Mouse (Mus musculus): ENCODE measurements around the gene Fam185a.

The Fam185a gene

DNA sequence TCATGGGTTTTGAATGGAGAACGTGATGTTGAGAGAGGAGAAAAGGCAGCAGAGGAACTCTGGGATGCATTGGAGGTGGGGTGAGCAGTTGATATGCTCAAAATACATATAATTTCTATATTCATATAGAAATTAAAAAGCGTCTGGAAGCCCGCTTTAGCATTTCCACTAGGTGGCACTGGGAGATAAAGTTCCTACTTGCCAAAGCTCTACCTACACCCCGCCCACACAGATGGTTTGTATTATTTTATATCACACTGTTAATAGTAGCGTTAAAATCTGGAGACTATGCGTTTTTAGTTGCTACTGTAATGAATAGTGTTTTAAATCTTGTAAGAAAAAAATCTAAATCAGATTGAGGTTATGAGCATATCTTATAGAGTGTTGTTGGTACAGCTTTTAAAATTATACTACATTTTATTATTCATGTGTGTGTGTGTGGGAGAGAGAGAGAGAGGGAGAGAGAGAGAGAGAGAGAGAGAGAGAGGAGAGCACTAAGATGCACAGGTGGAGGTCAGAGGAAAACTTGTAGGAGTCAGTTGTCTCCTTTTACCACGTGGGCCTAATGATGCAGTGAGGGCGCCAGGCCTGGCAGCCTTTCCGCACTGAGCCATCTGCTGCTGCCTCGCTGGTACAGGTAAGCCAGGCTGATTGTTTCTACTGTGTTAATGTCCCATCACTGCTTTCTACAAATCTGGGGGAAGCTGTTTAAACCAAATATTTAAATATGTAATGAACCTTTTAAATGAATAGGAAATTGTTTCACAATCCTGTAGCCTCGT lies 9.6 kb downstream of the Fam185a start:
- DNase-seq = no peak

DNA sequence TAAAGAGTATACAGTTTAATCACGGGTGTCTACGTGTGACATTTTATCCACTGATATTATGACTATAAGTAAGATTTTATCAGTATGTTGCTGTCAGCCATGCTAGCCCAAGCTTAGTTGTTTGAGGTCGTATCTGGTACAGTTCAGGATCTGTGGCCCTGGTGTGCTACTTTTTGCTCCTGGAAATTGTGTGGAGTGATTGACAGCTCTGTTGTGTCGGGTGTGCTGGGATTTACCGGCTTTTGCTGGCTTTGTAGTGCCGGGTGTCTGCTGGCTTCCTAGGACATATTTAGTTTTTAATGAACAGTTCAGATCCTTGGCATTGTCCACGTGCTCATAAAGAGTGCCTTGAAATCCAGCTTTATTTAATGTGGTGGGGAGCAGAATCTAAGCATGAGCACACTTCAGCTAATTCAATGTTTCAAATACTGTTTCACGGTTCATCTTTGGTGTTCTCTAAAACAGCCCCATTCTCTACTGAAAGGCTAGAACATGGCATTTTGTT lies 11.8 kb downstream of the Fam185a start:
- no peak for DNase-seq

DNA sequence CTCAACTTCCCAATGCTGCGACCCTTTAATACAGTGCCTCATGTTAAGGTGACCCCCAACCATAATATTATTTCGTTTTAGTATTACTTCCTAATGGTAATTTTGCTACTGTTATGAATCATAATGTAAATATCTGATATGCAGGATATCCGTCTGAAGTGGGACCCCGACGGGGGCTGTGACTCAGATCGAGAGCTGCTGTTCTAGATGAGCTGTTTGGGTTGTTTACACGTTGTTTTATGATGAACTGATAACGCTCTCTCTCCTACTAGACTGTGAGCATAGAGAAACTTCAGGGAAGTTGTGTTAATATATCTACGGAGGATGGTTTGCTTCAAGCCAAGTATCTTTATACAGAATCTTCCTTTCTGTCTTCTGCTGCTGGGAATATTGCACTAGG lies 13.7 kb downstream of the Fam185a start:
- no peak for DNase-seq

DNA sequence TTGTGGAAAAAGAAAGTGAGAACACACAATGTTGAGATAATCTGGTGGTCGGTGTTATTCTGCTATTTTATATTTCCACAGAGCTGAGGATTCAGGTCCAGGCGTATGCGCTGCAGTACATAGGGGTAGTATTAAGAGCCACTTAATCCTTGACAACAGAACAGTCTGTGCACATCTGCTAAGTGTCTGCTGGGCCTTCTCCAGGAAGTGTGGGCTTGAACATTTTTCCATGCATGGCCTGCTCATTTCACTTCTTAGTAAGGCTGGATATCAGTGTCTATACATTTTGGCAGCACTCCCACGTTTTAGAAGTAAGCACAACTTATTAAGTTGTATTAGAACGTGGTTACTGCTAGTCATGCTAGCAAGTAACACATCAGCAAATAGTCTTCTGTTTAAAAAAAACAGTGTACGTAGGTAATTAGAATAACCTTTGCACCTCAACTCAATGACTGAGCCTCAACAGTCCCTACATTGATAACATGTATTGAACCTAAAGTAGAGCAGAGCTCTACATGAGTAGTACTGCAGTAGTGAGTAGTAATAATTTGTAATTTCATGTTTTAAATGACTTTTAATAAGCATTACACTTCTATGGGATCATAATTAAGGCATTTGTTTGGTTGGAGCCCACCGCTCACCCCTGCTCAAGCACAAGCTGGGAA lies 14.8 kb downstream of the Fam185a start:
- DNase-seq = no peak

DNA sequence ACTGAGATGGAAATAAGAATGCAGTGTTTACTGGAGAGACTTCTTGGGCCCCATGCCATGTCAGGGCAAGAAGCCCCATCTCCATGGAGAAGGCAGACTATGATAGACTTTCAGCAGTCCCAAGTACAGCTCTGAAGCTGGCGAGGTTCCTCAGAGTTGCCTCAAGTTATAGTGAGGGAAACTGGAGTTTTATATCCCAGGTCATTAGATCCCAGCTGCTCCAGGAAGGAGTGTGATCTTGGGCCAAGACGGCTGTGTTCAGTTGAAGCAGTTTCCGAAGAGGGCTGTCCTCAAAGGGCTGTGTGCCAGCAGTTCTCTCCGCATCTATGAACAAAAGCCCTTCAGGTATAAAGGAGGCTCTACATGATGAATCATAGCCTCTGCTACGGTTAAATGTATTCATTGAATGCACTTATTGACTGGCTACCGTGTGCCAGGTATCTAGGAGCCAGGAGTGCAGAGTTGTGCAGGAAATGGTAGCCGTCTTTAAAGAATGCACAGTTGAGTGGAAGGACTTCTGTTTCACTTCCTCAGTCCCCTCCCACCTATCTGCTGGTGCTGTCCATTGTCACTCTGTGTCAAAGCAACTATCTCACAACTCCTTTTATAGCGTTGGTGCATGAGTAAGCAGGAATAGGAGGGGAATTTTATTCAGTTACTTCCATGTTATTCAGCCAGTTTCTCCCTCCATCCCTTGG lies 16.2 kb downstream of the Fam185a start:
- no peak for DNase-seq

DNA sequence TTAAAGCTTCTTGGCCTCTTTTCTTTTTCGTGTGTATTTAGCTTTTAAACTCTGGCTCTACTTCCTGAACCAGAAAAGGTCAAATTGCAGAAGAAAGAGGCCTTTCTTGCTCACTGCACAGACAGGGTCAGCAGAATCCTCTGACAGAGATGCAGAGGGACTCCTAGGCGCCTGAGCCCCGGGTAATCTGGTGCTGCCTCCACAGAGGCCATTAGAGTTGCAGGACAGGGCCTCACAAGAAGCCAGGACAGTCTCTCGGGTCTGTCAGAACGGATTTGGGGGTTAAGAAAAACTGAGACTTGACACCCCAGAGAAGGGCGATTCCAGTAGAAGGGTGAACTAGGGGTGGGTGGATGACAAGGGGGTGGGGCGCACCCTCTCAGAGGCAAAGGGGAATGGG lies 42.6 kb downstream of the Fam185a start:
- no peak for DNase-seq

DNA sequence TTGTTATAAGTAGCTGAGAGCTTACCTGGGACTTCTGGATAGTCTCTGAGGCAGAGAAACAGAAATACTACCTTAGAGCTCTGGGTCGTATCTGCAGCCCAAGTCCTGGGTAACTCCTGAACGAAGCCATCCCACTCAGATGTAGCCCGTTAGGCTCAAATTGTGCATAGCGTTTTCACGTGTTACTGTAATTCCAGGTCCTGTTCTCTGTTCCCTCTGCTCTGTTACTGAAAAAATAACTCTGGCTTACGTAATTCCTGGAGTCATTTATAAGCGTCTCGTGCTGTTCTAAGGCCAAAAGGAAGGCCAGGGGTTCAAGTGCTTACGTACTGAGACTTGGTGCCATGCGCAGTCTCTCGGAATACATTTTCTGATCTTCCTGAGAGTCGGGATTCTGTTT lies 43.3 kb downstream of the Fam185a start:
- no peak for DNase-seq

DNA sequence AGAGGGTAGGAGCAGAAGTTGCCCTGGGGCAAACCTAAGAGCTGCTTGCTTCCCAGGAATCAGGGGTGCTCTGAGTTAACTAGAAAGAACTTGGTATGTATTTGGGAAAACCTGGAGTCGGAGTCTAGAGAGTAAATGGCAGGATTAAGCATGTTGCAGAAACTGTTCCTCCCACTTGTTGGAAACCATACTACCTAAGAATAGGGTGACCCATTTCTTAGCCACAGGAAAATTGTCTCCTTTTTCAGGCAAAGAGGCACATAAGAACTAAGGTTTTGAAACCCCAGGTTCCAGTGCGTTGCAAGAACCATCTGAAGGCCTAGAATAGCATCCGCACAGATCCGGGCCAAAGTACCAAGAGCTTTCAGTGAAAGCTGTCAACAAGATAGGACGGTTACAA lies 53.7 kb downstream of the Fam185a start:
- no peak for DNase-seq

DNA sequence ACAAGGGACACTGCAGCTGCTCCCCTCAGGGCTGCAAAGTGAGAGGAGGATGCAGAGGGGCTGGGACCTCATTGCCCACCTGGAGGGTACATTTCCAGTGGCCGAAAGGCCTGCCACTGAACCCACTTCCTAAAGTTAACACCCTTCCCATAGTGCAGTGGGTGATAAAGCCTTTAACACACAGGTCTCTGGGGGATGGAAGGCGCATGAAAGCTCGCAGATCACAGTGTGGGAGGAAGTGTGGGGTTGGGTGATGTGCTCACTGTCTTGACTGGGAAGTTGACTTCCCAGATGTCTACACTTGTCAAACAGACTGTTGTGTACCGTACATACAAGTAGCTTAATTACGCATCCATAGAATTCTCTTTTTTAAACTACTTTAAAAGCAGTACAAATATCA lies 55.0 kb downstream of the Fam185a start:
- DNase-seq = no peak

DNA sequence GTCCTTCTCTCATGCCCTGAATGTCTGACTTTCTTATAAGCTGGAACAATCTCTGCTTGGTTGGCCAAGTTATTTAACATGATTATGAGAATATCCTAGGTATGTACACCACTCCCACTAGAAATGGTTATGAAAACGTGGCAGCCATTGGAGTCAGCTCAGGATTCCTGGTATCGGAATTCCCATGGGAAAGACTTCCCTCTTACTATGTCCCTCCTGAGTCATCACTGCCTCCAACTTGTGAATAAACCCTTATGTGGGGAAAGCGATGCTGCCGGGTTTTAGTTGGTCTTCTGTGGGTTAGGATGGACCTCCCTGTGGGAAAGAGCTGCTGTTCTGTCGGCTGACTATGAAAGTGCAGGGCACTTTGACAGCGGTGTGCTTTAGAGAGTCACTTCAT lies 56.8 kb downstream of the Fam185a start:
- no peak for DNase-seq

DNA sequence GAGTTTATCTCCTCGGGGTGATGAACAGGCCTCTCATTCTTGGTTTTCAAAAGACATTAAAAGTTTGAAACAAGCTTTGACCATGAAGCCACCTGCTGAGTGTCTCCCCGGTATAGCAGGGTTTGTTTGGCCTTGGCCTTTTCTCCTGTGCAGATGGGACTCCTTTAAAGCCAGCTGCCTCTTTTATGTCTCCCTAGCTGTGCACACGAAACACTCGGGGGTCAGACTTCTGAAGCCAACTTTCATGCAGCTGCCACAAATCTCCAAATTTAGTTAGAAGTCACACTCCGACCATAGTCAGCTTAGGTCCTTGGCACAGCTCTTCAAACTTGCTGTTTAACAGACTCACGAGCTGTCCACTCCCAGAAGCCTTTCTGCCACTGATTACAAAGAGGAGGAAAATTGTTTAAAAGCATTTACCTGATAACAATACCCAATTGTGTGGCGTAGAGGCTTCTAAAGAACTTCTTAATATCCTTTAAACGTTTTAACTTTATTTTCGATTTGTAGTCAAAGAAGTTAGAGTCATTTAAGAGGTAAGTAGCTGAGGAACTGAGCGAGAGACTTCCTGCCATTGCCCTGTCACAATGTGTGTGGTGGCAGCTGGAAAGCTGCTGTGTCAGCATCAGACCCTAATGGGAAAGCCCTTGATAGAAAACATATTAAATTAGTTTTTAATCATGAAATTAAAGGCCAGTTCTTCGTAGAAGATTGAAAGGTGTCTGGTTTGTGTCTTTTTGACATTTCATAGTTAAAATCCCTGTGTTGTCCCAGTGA lies 57.9 kb downstream of the Fam185a start:
- no peak for DNase-seq

DNA sequence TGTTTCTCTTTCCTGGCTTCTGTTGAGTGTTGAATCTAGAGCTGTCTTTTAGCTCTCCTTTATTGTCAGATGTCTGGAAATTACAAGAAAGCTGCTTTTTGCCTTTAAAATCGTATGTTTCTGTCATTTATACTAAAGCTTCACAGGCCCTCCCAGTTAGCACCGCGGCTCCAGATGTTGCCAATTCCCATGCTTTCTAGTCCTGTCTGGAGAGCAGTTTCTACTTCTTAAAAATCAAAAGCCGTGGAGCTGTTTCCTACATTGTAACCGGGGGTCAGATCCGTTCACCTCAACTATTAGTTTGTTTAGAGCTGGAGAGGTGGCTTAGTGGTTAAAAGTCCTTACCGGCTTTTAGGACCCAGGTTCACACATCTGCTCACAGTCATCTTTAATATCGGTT lies 58.5 kb downstream of the Fam185a start:
- DNase-seq = no peak

DNA sequence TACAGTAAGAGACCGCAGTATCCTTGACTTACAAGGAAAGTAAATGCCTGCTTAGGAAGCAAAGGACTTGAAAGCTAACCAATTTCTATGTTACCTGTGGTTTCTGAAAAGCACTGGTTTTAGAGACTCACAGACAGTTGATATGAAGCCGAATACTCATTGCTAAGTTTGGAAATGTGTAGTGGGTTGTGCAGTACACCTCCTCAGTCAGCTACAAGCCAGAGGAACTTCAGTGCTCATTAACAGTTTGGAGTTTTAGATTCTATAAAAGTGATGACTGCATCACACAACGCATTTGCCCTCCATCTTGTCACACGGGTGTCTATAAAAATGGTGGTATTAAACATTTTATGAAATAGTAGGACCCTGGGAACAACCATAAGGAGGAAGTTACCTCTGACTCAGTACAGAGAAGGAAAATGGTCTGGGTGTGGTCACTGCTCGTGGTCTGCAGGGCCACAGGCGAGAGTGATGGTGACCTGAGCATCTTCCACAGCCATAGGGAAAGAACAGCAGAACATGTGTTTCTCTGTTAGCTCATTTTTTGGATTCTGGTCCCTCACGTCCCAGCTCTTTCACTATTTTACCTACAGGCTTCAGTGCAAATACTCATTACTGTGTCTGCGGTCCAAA lies 60.6 kb downstream of the Fam185a start:
- DNase-seq = no peak

DNA sequence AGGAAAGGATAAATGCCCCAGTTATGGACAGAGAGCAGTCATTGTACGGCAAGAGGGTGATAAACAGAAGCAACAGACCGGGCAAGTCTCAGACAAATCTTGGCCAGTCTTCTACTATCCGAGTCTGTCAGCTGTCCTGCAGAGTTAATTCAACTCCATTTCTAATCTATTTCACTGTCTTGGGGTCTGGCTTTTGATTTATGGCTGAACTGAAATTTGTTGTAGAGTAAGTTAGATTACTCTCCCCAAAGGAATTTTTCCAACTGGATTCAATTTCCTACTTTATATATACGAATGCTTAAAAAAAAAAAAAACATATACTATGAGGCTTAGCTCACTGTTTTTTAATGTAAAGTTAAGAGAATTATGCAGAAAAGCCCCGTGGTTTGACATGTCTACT lies 62.0 kb downstream of the Fam185a start:
- DNase-seq = no peak

DNA sequence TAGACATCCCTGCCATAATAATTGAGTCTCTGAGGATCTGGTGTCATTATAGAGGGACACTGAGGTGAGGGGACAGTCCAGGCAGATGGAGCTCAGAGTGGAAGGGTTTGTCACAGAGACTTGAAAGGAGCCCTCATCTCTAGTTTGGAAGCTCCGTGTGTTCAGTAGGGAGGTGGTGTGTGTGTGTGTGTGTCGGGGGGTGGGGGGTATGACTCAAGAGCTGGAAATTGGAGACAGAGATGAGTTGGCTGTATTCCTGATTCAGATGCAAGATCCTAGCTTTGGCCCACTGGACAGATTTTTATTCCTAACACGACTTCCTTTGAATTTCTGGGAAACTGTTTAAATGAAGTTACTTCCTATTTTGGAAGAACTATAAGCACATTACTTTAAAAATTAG lies 62.5 kb downstream of the Fam185a start:
- no peak for DNase-seq

DNA sequence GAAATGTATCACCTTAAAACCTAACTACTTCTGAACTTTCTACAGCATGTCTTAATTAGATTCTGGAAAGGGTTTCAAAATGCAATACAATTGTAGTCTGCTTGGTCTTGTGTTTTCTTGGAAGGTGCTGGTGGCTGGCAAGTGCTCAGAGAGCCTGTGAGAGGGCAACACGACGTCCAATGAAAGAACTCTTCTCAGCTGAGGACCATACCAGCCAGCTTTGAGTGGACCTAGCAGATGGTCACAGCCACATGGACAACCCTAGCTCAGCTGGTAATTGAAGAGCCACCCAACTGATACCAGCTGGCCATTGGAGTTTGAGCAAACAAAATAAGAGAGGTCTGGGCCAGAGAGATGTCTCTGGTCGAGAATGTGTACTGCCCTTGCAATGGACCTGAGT lies 63.0 kb downstream of the Fam185a start:
- no peak for DNase-seq

DNA sequence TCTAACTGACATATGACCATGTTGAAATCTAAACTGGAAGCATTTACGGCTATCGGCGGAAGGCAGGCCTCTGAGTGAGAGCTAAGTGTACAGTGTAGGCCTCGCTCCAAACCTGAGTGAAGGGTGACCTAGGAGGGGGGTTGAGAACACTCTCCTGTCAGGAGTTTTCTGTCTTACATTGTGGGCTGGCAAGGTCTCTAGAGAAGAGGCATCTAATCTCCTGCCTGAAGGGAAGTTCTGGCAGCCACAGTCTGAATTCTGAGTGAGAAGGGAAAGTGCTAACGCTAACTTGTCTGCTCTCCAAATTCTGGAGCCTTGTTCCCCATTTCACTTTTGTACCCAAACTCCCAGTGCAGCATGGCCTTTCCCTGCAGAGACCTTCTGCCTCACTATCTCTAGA lies 63.7 kb downstream of the Fam185a start:
- no peak for DNase-seq

DNA sequence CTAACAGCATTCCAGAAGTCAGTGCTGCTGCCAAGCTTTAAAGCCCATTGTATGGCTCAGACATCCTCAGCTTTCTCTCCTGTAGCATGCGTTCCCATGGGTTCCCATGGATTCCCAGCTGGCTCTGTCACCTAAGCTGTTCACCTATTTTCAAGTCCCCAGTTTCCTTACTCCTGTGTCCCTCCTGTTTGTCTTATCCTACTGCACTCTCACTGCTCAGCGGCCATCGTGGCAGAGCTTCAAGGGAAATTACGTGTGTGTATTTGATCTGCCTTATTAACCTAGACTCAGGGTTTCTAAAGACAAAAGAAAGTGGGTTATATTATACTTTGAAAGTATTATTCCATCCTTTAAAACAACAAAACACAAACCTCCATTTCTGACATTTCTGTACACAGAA lies 64.4 kb downstream of the Fam185a start:
- DNase-seq = no peak

DNA sequence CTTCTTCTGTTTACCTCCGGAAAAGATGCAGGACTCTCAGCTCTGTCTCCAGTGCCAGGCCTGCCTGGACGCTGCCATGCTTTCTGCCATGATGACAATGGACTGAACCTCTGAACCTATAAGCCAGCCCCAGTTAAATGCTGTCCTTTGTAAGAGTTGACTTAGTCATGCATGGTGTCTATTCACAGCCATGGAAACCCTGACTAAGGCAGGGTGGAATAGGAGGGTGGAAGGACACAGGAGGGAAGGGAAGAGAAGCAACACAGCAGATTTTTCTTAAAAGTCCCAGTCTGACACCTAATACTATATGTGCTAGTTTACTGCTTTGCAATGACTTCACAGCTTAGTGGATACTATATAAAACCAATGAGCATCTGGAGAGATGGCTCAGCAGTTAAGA lies 66.7 kb downstream of the Fam185a start:
- DNase-seq = no peak

DNA sequence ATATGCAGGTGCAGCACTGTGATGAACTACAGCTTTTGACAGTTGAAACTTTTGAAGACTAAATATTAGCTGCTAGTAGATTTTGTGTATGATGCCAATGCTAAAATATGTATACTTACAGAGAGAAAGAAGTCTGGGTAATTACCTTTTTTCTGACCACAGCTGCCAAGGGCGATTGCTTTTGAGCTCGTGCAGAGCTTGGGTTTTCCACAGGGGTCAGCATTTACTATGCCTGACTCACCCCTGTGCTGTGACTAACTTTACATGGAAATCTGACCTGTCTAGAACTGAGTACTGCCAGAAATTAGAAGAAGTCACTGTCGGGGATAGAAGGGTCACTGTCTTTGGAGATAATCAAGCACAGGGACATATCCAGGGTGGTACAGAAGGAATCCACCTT lies 67.5 kb downstream of the Fam185a start:
- no peak for DNase-seq

DNA sequence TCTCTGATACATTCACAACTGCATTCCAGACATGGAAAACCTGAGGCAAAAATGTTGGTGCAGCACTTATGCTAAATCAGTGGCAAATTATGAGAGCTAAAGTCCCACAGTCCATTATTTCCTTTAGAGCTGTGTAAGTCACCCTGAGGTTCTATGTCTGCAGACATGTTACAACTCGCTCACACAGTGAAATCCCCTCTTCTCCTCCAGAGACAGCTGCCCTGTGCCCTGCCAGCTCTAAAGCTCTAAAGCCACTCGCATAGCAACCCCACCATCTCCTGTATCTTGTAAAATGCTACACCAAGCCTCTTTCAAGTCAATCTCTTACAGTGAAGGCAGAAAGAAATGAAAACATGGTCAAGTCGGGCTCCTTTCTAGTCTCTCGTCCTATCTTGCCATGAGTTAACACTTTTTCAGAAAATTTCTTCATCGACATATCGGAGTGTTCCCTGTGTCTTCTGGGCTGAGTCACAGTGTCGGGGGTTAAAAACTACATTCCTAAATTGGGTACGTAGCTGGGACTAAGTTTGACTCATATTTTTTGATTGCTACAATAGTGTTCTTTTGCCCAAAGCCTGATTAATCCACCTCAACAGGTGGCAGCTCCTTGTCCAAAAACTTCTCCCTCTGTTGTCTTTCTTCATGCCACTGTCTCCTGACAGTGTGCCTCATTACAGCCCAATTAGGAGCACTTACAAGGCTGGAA lies 68.7 kb downstream of the Fam185a start:
- DNase-seq = no peak

DNA sequence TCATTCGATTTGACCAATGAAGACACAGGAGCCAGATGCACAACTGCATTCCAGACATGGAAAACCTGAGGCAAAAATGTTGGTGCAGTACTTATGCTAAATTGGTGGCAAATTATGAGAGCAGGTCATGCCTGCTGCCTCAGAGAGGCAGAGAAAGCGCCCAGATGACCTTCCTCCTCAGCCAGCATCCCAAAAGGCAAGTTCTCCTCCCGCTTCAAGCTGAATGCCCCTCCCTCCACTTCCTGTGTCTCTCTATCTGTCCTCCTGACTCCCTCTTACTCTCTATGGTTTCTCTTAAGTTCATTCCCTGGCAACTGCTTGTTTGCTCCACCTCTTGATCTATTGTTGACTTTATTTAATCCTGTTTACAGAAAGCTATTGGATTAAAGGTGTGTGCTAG lies 70.0 kb downstream of the Fam185a start:
- DNase-seq = no peak
